Mouse (Mus musculus): ENCODE measurements around the gene Ksr1. TPM values are rescaled to one million over a fixed set of nuclear protein-coding genes. Genes with fewer than 3 reads are reported as not detected.

Ksr1 gene
- polyA plus RNA-seq, 1 experiment: 20.3 TPM

DNA sequence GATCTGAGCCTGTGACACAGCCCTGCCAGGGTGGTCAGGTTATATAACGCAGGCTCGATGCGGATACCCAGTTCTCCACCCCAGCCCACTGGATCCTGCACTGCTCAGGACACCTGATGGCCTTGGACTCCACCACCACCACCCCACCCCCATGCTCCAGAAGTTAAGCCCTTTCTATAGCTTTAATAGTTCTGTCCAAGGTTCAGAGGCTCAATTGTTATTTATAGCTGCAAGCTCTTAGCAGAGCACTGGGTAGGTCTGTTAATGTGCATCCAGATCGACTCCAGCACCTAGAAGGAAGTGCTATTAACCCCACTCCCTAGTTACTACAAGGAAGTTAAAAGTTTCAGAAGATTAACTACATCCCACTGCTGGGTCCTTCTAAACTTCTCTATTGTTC lies 11.5 kb upstream of the Ksr1 start:
- TF ChIP-seq GATA1 (IDR thresholded peaks at IDR 0.05; ENCODE audit: low read length): no peak

DNA sequence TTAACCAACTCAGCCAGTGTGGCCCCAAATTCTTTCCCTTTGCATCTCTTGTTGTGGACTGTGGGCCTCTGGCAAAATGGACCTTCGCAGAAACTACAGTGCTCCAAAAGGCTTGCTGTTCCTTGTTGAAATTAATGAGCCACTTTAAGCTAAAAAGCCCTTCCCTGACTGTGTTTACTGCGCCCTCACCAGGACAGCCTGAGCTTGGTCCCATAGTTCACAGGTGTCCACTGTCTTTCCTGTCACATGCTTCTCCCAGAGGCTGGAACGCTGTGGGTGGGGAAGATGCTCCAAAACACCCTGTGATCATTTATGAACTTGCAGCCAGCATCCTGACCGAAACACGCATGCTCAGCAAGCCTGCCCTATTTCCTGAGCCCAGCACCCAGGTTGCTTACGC lies 9.1 kb upstream of the Ksr1 start:
- no peak for TF ChIP-seq GATA1 (IDR thresholded peaks at IDR 0.05; ENCODE audit: low read length)

GRCm38 (mm10) chr11:79152696-79153095 lies 6.5 kb upstream of the Ksr1 start:
- TF ChIP-seq GATA1 (IDR thresholded peaks at IDR 0.05; ENCODE audit: low read length): no peak

- no peak for TF ChIP-seq GATA1 (IDR thresholded peaks at IDR 0.05; ENCODE audit: low read length)
These were observed 5.7 kb upstream of the Ksr1 start for GRCm38 (mm10) chr11:79151874-79152273.

DNA sequence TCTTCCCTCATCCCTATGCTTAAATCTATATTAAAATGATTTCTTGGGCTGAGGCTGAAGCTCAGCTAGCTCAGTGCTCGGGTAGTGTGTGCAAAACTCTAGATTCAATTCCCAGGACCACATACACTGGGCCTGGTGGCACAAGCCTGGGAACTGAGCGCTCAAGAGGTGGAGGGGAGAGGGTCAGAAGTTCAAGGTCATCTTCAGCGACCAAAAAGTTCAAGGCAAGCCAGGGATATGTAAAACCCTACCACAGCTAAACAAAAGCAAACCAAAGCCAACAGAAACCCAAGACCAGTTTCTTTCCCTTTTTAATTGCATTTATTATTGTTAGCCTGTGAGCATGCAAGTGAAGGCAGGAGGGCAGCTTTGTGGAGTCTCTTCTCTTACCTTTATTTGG lies 4.1 kb upstream of the Ksr1 start:
- no peak for TF ChIP-seq GATA1 (IDR thresholded peaks at IDR 0.05; ENCODE audit: low read length)

DNA sequence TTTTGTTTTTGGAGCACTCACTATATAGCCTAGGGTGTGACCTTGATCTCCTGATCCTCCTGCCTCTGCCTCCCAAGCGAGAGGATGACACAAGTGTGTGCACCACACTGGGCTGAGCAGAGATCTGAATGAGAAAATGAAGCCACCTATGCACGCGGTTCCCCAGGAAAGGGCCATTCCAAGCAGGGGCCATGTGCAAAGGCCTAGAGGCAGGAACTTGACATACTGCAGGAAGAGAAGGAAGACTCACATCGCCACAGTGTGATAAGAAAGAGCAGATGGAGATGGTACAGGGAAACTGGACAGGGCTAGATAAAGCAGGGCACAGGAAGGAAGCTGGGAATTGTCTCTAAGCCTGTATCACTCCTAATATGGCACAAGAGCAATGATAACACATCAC lies 3.1 kb upstream of the Ksr1 start:
- no peak for TF ChIP-seq GATA1 (IDR thresholded peaks at IDR 0.05; ENCODE audit: low read length)

DNA sequence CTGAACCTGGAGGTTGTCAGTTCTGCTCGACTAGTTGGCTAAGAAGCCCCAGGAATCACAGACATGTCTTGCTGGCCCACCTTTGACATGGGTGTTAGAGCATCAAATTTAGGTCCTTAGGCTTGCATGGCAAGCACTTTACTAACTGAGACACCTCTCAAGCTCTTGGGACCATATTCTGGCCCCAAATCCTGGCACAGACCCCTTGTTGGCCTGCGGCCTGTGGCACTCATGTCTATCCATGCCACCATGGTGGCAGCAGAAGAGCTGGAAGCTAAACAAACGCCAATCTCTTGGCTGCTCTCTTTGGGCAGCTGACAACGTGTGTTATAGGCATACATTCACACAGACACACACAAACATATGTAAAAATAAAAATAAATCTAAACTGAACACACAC lies 2.6 kb upstream of the Ksr1 start:
- no peak for TF ChIP-seq GATA1 (IDR thresholded peaks at IDR 0.05; ENCODE audit: low read length)

DNA sequence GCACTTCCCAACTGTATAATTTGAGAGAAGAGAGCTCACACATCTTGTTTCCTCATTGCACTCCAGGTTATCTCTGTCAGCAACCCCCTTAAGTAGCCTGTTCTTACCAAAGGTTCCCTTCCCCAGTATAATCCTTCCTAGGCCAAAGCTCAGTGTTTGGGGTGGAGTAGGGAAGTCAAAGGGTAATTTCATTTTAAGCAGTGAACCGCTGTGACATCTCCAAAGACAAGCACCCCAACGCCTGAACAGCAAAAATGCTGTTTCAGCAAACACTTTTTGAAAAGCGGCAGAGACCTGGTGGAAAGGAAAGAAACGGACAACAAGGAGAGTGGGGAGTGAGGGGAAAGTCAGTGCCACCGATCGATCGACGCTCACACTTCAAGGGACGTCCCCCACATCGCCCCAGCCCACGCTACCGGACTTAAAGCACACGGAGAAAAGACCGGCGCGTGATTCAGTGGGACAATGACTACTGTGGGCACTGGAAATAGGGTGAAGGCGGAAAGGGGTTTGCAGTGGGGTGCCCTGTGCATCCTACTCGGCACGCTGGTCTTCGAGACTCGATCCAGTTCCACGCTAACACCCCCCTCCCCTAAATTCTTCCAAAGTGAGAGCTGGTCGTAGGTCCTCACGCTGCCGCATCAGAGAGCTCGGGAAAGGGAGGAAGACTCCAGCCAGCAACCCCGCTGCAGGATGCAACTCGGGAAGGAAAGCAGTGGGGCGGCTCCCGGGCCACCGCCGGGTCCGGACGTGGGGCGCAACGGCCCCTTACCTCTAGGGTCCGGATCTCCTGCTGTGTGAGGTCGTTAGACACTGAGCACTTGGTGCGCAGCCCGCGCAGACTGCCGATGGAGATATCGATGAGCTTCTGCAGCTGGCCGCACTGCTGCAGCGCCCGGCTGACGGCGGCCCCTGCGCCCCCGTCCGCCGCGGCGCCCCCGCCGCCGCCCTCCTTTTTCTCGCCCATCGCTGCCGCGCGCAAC lies 633 bp downstream of the Ksr1 start:
- no peak for TF ChIP-seq GATA1 (IDR thresholded peaks at IDR 0.05; ENCODE audit: low read length)

DNA sequence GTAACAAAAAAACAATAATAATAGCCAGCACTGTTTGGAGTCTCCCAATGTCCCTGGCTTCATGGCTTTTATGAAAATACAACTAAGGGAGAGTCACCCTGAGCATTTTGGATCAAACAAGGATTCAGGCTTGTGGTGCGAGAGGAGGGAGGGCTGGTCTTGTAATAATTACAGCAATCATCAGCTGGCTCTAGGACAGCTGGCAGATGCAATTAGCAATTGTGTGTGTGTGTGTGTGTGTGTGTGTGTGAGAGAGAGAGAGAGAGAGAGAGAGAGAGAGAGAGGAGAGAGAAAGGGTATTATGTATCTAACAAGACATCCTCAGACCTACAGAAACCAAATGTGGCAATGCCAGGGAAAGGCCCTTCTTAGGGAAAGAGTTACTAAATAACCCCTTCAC lies 1.5 kb downstream of the Ksr1 start:
- no peak for TF ChIP-seq GATA1 (IDR thresholded peaks at IDR 0.05; ENCODE audit: low read length)

DNA sequence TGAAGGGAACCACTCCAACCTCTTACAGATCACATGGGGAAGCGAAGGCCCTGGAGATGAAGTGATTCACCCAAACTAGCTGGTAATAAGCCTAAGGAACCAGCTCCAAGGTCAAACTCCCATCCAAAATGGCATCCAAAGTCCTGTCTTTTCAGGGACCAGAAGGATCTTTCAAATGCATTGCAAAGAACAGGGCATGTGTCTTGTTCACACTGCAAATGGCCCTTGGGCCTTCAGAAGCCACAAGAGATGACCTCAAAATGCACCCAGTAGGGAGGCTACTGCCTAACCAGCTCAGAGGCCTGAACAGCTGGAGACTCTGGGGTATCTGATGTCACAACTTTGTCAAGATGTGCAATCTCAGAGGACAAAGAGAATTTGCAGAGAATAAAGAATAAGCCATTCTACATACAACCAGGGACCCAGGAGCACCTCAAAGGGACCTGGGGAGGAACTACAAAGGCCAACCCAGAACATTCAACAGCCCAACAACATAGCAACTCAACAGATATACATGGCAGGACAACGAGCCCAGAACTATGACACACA lies 2.1 kb downstream of the Ksr1 start:
- no peak for TF ChIP-seq GATA1 (IDR thresholded peaks at IDR 0.05; ENCODE audit: low read length)

GRCm38 (mm10) chr11:79143322-79143721 lies 2.9 kb downstream of the Ksr1 start:
- no peak for TF ChIP-seq GATA1 (IDR thresholded peaks at IDR 0.05; ENCODE audit: low read length)

GRCm38 (mm10) chr11:79142381-79142780 lies 3.8 kb downstream of the Ksr1 start:
- no peak for TF ChIP-seq GATA1 (IDR thresholded peaks at IDR 0.05; ENCODE audit: low read length)

GRCm38 (mm10) chr11:79141235-79142109 lies 4.7 kb downstream of the Ksr1 start:
- no peak for TF ChIP-seq GATA1 (IDR thresholded peaks at IDR 0.05; ENCODE audit: low read length)

DNA sequence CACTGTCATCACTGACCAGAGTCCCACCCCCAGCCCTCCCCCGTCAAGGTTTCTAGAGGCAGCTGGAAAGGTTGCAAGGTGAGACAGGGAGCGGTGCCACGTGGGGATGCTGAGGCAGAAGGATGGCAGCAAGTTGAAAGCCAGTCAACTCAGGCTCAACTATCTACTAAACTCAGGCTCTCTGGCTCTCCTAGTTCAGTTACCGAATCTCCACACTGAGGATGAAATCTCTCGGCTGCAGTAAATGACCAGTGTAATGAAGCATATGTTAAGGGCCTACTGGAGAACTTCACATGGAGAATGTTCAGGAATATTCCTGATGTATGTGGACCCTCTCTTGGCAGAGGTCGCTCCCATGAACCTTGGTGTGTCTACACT lies 5.7 kb downstream of the Ksr1 start:
- TF ChIP-seq GATA1 (IDR thresholded peaks at IDR 0.05; ENCODE audit: low read length): no peak

DNA sequence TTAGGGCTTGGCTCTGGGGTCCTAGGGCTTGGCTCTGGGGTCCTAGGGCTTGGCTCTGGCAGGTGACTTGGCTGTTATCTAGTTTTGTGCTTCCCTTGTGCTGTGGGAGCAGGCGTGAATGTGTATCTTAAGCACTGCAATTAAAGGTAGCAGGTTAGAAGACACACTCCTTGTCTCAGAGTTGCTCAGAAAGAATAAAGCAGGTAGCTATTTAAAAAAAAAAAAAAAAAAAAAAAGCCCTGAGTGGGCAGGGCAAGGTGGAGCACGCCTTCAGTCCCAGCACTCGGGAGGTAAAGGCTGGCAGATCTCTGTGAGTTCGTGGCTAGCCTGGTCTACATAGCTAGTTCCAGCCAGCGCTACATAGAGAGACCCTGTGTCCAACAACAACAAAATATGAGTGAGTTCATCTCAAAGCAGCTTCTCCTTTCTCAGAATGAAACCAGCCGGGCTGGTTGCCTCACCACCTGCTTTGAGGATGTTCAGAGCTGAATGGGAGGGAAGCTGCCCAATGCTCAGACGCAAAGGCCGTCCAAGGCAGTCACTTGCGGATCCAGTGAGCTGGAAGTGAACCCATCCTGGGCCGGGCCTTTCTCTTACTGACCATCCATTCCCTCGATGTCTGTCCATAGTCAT lies 6.2 kb downstream of the Ksr1 start:
- TF ChIP-seq GATA1 (IDR thresholded peaks at IDR 0.05; ENCODE audit: low read length): no peak

- no peak for TF ChIP-seq GATA1 (IDR thresholded peaks at IDR 0.05; ENCODE audit: low read length)
These were observed 7.6 kb downstream of the Ksr1 start for GRCm38 (mm10) chr11:79138621-79139020.

Data from G1E-ER4 (cell line).